Mouse (Mus musculus) kidney, postnatal 36 days (tissue): ENCODE results near the gene Pbp2.
A peak's percentile ranks its signal among the peaks of the same experiment; 100 is the strongest.

Experiments
- DNase-seq, 2 experiments: peaks; one replicate each; pipeline ENCODE4 v3.0.0; 2021 to 2022; ENCODE audit warnings: mixed read lengths in 2 of 2

The Pbp2 gene

GRCm38 (mm10) chr6:135300469-135300868 is 9.7 kb downstream of the Pbp2 start:
- no peak for DNase-seq

DNA sequence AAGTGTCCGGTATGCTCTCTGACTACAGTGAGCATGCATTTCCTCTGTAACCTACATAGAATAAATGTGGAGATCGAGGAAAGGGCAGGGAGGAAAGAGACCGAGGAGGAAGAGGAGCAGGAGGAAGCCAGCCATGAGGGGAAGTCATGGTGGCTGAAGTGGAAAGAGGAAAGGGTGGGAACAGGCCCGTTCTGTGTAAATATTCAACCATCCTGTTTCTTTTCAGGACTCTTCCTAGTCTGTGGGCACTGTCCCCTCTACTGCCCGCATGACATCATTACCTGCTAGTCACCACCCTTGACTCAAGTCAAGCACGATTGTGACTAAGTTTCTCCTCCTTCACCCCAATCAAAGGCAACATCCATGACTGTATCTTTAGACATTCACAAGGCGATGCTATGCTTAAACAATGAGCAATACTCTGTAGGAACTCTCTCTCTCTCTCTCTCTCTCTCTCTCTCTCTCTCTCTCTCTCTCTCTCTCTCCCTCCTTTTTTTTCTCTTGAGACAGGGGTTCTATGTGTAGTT is 11.1 kb downstream of the Pbp2 start:
- DNase-seq, result no peak

GRCm38 (mm10) chr6:135297570-135297969 is 12.6 kb downstream of the Pbp2 start:
- no peak for DNase-seq

GRCm38 (mm10) chr6:135296267-135296666 is 13.9 kb downstream of the Pbp2 start:
- peak; percentile 19 to 32 for DNase-seq

DNA sequence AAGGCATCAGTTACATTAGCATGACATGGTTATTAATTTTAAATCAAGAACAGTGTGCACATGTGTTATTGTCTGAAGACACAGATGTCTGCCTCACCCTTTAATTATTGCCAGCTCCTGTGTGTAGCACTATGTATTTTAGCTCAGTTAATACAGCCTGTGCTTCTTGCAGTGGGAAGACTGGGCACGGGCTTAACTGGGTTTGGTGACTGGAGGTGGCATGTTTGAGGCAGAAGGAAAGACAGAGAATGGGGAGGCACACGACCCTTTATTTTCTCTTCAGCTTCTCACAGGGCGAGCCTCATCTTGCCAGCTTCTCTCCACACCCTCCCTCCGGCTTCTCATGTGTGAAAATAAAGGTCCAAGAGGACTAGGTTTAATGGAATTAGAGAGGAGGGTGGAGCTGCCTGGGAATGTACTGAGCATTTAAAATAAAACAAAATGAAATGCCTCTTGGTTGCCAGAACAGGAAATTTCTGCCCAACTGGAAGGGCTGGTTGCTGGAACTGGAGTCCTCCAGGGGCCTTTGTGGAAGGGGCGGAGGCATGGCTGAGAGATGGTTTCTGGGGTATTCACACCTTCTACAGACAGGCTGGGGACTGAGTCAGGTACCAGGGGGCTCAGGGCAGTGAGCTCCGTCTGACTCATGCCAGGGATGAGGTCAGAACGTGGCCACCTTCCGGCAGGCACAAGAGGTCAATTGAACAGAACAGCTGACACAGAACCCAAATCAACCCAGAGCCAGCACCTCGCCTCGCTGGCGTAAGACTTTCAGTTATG is 14.9 kb downstream of the Pbp2 start:
- DNase-seq, result peak; percentile 23 to 33

- no peak for DNase-seq
Observed at GRCm38 (mm10) chr6:135294150-135294549, 16.1 kb downstream of the Pbp2 start.

GRCm38 (mm10) chr6:135292391-135292790 is 17.8 kb downstream of the Pbp2 start:
- DNase-seq, result peak in 1 of 2 experiments; percentile 25

DNA sequence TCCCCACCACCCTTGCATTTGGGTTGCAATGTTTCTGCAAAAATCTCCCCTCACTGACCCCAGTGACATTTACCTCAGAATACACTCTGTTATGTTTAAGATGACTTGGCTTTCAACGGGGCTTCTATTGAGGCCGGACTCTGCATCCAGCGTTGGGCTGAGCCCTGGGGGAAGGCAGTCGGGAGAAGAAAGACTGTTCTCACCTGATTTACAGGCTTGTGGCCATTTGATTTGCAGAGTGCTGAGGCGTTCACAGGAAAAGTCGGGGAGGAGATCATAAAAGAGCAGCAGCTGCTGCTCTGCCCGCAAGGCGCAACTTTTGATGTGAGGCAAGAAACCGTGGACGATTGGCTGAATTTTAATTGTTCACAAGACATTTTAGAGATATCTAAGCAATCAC is 30.3 kb downstream of the Pbp2 start:
- no peak for DNase-seq

DNA sequence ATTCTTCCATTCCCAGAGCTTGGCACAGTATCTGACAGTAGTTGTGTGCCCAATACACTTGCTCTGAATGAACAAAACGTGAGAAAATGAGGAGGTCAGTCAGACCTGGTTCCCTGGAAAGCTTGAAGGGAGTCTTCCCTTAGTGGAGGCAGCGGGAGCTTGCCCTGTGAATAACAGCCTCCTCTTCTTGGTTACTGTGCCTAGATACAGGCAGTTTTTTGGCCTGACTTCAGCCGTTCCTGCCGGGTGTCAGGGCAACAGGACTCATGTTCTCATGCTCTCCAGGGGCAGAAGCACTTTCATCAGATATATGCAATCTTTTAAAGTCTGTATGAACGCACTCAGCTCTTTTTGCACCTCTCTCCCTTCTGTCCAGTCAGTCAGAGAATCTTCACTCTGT is 30.9 kb downstream of the Pbp2 start:
- no peak for DNase-seq

DNA sequence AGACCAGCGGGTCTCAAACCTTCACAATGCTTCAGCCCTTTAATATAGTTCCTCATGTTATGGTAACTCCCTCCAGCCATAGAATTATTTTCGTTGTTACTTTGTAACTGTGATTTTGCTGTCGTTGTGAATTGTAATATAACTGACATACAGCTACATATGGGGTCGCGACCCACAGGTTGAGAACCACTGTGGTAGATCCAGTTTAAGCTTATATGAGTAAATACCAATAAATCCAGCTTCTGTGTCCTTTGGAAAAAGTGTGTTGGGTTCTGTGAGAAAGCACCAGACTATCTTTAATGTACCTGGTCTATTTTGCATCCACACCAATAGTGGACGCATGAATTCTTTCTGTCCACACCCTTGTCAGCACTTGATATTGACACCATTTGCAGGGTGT is 31.9 kb downstream of the Pbp2 start:
- DNase-seq, result no peak

DNA sequence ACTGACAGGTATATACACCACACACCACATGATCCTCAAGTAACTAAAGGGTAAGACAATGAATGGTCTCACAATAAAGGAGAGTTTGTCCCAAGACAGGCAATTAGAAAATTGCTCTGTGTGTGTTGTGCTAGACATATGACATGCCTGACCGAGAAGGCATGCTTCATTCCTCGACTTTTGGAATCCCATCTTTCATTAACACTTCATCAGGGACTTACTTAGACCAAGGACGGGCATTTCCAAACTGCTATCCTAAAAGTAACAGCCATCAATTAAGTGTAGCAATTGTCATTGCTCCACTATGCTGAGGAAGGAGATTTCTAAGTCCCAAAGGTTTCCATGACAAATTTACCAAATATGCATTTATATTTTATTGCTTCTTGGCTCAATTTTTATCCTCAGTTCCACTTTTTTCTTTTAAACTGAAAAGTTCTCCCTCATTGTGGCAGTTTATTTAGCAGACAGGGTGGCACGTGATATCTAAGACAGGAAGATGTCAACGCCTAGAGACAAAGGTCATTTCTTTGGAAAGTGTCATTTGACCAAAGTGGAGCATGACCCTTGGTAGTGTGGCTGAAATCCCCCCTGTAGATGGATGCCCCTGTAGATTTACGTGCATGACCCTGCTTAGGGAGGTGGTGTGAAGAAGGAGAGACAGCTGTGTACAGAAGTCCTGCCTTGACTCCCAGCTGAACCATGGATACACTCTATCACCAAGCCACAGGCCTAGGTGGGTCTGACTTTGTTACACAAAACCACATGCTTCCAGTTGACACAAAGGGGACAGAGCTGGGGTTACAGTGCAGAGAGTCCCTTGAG is 33.5 kb downstream of the Pbp2 start:
- DNase-seq, result no peak

- DNase-seq, result no peak
Observed at GRCm38 (mm10) chr6:135275231-135275630, 35.0 kb downstream of the Pbp2 start.

GRCm38 (mm10) chr6:135273066-135273465 is 37.1 kb downstream of the Pbp2 start:
- DNase-seq, result no peak

- DNase-seq, result no peak
Observed at GRCm38 (mm10) chr6:135271761-135272160, 38.4 kb downstream of the Pbp2 start.

GRCm38 (mm10) chr6:135269626-135270025 is 40.6 kb downstream of the Pbp2 start:
- no peak for DNase-seq

GRCm38 (mm10) chr6:135268392-135268791 is 41.8 kb downstream of the Pbp2 start:
- no peak for DNase-seq

- no peak for DNase-seq
Observed at GRCm38 (mm10) chr6:135267221-135267620, 43.0 kb downstream of the Pbp2 start.

- DNase-seq, result no peak
Observed at GRCm38 (mm10) chr6:135266056-135266455, 44.1 kb downstream of the Pbp2 start.

- no peak for DNase-seq
Observed at GRCm38 (mm10) chr6:135264136-135264535, 46.1 kb downstream of the Pbp2 start.

GRCm38 (mm10) chr6:135262565-135262964 is 47.6 kb downstream of the Pbp2 start:
- no peak for DNase-seq

- DNase-seq, result no peak
Observed at GRCm38 (mm10) chr6:135261124-135261523, 49.1 kb downstream of the Pbp2 start.

DNA sequence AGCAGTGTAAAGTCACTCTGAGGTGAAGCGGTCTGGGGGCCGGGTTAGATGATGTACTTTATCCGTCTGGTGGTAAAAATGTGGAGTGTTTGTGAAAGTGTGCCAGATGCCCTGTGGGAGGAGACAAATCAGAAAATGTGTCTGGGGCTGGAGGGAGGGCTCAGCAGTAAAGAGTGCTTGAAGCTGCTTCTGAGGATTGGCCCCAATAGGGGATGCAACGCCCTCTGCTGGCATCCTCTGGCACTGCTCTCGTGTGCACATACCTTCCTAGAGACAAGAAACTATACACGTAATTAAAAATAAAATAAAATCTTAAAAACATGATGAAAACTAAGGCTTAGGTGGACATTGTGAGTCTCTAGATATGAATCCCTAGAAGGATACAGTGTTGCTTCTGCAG is 49.8 kb downstream of the Pbp2 start:
- DNase-seq, result no peak
